Comparison of ENCODE assay signal across 9 mouse cellular contexts in the genomic region with DNA sequence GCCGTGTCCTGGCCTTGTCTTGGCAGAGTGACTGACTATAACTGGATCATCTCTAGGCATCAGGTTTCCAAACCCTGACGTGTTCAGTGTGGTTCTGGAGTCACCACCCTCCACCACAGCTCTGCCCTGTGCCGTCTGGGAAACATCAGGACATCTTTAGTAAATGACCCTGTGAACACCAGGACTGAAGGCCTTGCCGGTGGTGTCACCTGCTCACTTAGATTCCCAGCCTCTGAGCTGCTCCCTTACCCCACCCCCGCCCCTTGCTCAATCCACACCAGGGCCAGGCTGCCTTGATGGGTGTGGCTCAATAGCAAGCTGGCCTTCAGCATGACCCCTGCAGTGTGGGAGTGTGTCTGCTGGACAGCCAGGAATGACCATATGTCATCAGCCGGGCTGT.
DNase-seq lines count a peak whose midpoint lies in the region; ATAC-seq lines count a peak whose summit lies in the region.
"Had no signal": no experiment of that assay in that cellular context is flagged by ENCODE, and none has a peak within 500 bp of the region (broad histone marks: within the 10 kb centered on the region; RNA-seq: fewer than 3 reads in every experiment).

No protein-coding gene starts in this region.

- H3K36me3 ChIP-seq in hindbrain, embryonic 11.5 days (ENCODE audit: control insufficient read depth, insufficient read depth, low read length): no peaks in the 10 kb centered on the region
- H3K36me3 ChIP-seq in hindbrain, embryonic 16.5 days (ENCODE audit: control insufficient read depth, insufficient read depth, low read length): no peaks in the 10 kb centered on the region
- no peaks in the 10 kb centered on the region for H3K36me3 ChIP-seq in liver, embryonic 12.5 days
- H3K36me3 ChIP-seq: embryonic facial prominence, embryonic 15.5 days had no signal

- H3K4me1 ChIP-seq in hindbrain, embryonic 11.5 days (replicated peaks; ENCODE audit: control insufficient read depth, insufficient read depth, low read length): peaks cover 5% of the 10 kb centered on the region; the same call in 1 of the 2 replicates
- peaks cover 16% of the 10 kb centered on the region for H3K4me1 ChIP-seq in hindbrain, embryonic 16.5 days (ENCODE audit: control insufficient read depth, insufficient read depth, low read depth, low read length)
- peaks cover 10% of the 10 kb centered on the region for H3K4me1 ChIP-seq in liver, embryonic 12.5 days

- H3K4me3 ChIP-seq in hindbrain, embryonic 11.5 days (ENCODE audit: low read depth, low read length): no peak overlapping the region
- H3K4me3 ChIP-seq in hindbrain, embryonic 16.5 days (ENCODE audit: low read length): no peak overlapping the region
- H3K4me3 ChIP-seq in liver, embryonic 12.5 days: no peak overlapping the region
- H3K4me3 ChIP-seq: embryonic facial prominence, embryonic 15.5 days had no signal

- ATAC-seq in hindbrain, embryonic 11.5 days (ENCODE audit: low FRiP score): peak; percentile 45; the same call in 1 of the 2 replicates
- ATAC-seq in hindbrain, embryonic 16.5 days: no peak
- peak; percentile 51 for ATAC-seq in liver, embryonic 12.5 days

- intact Hi-C loops in left cerebral cortex, postnatal 36 days (cut with DNase I): no loop called here
- intact Hi-C loops in left cerebral cortex, postnatal 10 days (cut with DNase I): no loop called here

- whole genome bisulfite sequencing in hindbrain, embryonic 11.5 days: 49% methylated on average over 6 of the region's 6 CpGs
- WGBS in hindbrain, embryonic 16.5 days: 49% methylated on average over 6 of the region's 6 CpGs
- WGBS in liver, embryonic 12.5 days (ENCODE audit: insufficient replicate concordance): 65% methylated on average over 6 of the region's 6 CpGs

- no peak overlapping the region for H3K4me2 ChIP-seq in hindbrain, embryonic 11.5 days (replicated peaks; ENCODE audit: low read depth, low read length)
- no peak overlapping the region for H3K4me2 ChIP-seq in hindbrain, embryonic 16.5 days (ENCODE audit: low read length)
- H3K4me2 ChIP-seq in liver, embryonic 12.5 days: no peak overlapping the region
- H3K4me2 ChIP-seq: embryonic facial prominence, embryonic 15.5 days had no signal

- no peak for DNase-seq in hindbrain, embryonic 11.5 days (ENCODE audit: low spot score)
- peak; percentile 31 for DNase-seq in ES-CJ7 (ENCODE audit: low read depth, low spot score)
- peak; percentile 69 for DNase-seq in cerebellum, adult 11-12 months
- DNase-seq in thymus, postnatal 4 days: no peak
- DNase-seq in left cerebral cortex, postnatal 36 days (ENCODE audit: low spot score in 2 of 2): no peak
- no peak for DNase-seq in left cerebral cortex, postnatal 10 days (ENCODE audit: extremely low spot score in 1 of 2, low spot score in 2 of 2)

- H3K9ac ChIP-seq in hindbrain, embryonic 11.5 days (ENCODE audit: low read depth, low read length): no peak overlapping the region
- no peak overlapping the region for H3K9ac ChIP-seq in hindbrain, embryonic 16.5 days (ENCODE audit: low read depth, low read length)
- H3K9ac ChIP-seq in liver, embryonic 12.5 days: no peak overlapping the region
- H3K9ac ChIP-seq: embryonic facial prominence, embryonic 15.5 days had no signal

- H3K27me3 ChIP-seq in hindbrain, embryonic 11.5 days (ENCODE audit: control insufficient read depth, insufficient read depth, low read length): no peaks in the 10 kb centered on the region
- no peaks in the 10 kb centered on the region for H3K27me3 ChIP-seq in hindbrain, embryonic 16.5 days (replicated peaks; ENCODE audit: control insufficient read depth, insufficient read depth, low read length)
- no peaks in the 10 kb centered on the region for H3K27me3 ChIP-seq in liver, embryonic 12.5 days (replicated peaks)
- H3K27me3 ChIP-seq: embryonic facial prominence, embryonic 15.5 days had no signal

- H3K9me3 ChIP-seq in hindbrain, embryonic 11.5 days (ENCODE audit: control insufficient read depth, low read length): no peaks in the 10 kb centered on the region
- no peaks in the 10 kb centered on the region for H3K9me3 ChIP-seq in hindbrain, embryonic 16.5 days (ENCODE audit: control insufficient read depth, low read length)
- no peaks in the 10 kb centered on the region for H3K9me3 ChIP-seq in liver, embryonic 12.5 days (replicated peaks)
- H3K9me3 ChIP-seq: embryonic facial prominence, embryonic 15.5 days had no signal

- 0 out of 2 replicates have a peak overlapping the region, but pooled peaks have one; percentile 17 for H3K27ac ChIP-seq in hindbrain, embryonic 11.5 days (ENCODE audit: low read depth, low read length)
- H3K27ac ChIP-seq in hindbrain, embryonic 16.5 days (ENCODE audit: low read depth, low read length): no peak overlapping the region
- no peak overlapping the region for H3K27ac ChIP-seq in liver, embryonic 12.5 days

Comparison
In these comparisons a context has a peak if more than half of its experiments do, and no peak if none do; other contexts are left out.
1. DNase-seq: peak in ES-CJ7 (single experiment) and cerebellum, adult 11-12 months (single experiment); none in hindbrain, embryonic 11.5 days (single experiment), thymus, postnatal 4 days (single experiment), left cerebral cortex, postnatal 36 days (0 of 2) and left cerebral cortex, postnatal 10 days (0 of 2).